Mouse (Mus musculus) cerebellum, adult 2 months (tissue): ENCODE measurements around the gene Tmem100.

Experiments used
- CTCF ChIP-seq: fragments of 200-500 bp; IDR thresholded peaks from 2 replicates; pipeline ENCODE4 v1.5.1; 2011; ENCODE audit warnings: low read depth, mild to moderate bottlenecking, control low read depth, low read length, moderate library complexity, borderline replicate concordance; ENCODE audit not compliant: insufficient read depth
- POLR2A ChIP-seq: fragments of 200-500 bp; IDR thresholded peaks from 2 replicates; pipeline ENCODE4 v1.6.1; 2011; ENCODE audit warnings: low read length, control low read depth, borderline replicate concordance; ENCODE audit not compliant: insufficient read depth

DNA sequence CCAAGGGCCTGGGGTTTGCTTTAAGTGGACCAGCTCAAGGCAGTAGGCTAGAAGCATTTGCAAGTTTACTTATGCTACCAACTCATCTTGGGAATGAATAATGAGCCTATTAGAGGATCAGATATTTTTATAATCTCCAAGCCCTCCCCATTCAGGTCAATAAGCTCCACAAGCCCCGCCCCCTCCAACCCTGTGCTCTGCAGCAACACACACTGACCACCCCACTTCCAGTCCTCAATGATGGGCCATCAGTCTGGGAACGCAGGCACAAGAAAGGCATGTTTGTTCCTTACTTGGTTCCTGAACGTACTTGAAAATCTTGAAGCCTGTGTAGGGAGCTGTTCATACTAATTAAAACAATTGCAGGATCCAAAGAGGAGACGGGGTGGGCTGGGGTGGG, 23.7 kb downstream of the Tmem100 start:
- no peak for TF ChIP-seq POLR2A
- no peak for TF ChIP-seq CTCF
